Mouse (Mus musculus) left cerebral cortex, adult 9 months (tissue): ENCODE measurements around the gene Psmc6.
A peak's percentile ranks its signal among the peaks of the same experiment; 100 is the strongest.

ENCODE experiments used
- DNase-seq, 2 experiments: peaks; one replicate each; pipeline ENCODE4 v3.0.0; 2022; ENCODE audit warnings: low spot score in 2 of 2

Gene Psmc6

GRCm38 (mm10) chr14:45329589-45330181, at the start of gene Psmc6:
Psmc6 (plus strand) TSS chr14:45329788.
- DNase-seq = peak; percentile 87 to 91

- DNase-seq = no peak
Measured at GRCm38 (mm10) chr14:45282066-45282465, 47.5 kb upstream of the Psmc6 start.

GRCm38 (mm10) chr14:45291608-45292007, 38.0 kb upstream of the Psmc6 start:
- no peak for DNase-seq

- DNase-seq = no peak
Measured at GRCm38 (mm10) chr14:45303939-45304338, 25.6 kb upstream of the Psmc6 start.

GRCm38 (mm10) chr14:45304389-45304788, 25.2 kb upstream of the Psmc6 start:
- DNase-seq = no peak

GRCm38 (mm10) chr14:45305852-45306251, 23.7 kb upstream of the Psmc6 start:
- DNase-seq = no peak

GRCm38 (mm10) chr14:45307630-45308328, 21.8 kb upstream of the Psmc6 start:
- no peak for DNase-seq

GRCm38 (mm10) chr14:45309646-45310045, 19.9 kb upstream of the Psmc6 start:
- no peak for DNase-seq

GRCm38 (mm10) chr14:45310101-45310500, 19.5 kb upstream of the Psmc6 start:
- DNase-seq = no peak

GRCm38 (mm10) chr14:45316927-45317326, 12.7 kb upstream of the Psmc6 start:
- no peak for DNase-seq

- peak in 1 of 2 experiments; percentile 25 for DNase-seq
Measured at GRCm38 (mm10) chr14:45317921-45318411, 11.6 kb upstream of the Psmc6 start.

GRCm38 (mm10) chr14:45318426-45319236, 11.0 kb upstream of the Psmc6 start, which contains the start of gene Ero1l:
Ero1l (minus strand) TSS chr14:45318771.
- peak; percentile 62 to 79 for DNase-seq

GRCm38 (mm10) chr14:45319237-45319610, 10.4 kb upstream of the Psmc6 start:
- no peak for DNase-seq

- no peak for DNase-seq
Measured at GRCm38 (mm10) chr14:45320111-45320510, 9.5 kb upstream of the Psmc6 start.

- no peak for DNase-seq
Measured at GRCm38 (mm10) chr14:45321067-45321466, 8.5 kb upstream of the Psmc6 start.

GRCm38 (mm10) chr14:45321622-45322021, 8.0 kb upstream of the Psmc6 start:
- DNase-seq = no peak

GRCm38 (mm10) chr14:45322450-45322849, 7.1 kb upstream of the Psmc6 start:
- no peak for DNase-seq

GRCm38 (mm10) chr14:45323320-45323719, 6.3 kb upstream of the Psmc6 start:
- no peak for DNase-seq

GRCm38 (mm10) chr14:45325471-45325870, 4.1 kb upstream of the Psmc6 start:
- peak in 1 of 2 experiments; percentile 16 for DNase-seq

- DNase-seq = no peak
Measured at GRCm38 (mm10) chr14:45328072-45328713, 1.4 kb upstream of the Psmc6 start.

- no peak for DNase-seq
Measured at GRCm38 (mm10) chr14:45329018-45329588, 485 bp upstream of the Psmc6 start.
